Mouse (Mus musculus) brain, embryonic 14.5 days (tissue): ENCODE measurements at regions not wholly inside any gene's neighbourhood (a gene's known extent, or its start where the extent isn't known, plus 50 kb on each side); places are given as distances from the start of the nearest gene placed in this dataset.

ENCODE experiments used
- CTCF ChIP-seq: fragments of 200-500 bp; IDR thresholded peaks from 2 replicates; pipeline ENCODE4 v1.5.1; 2012; ENCODE audit warnings: inconsistent platforms, mild to moderate bottlenecking, moderate library complexity, borderline replicate concordance; ENCODE audit not compliant: insufficient read depth, insufficient read length; ENCODE audit errors: extremely low read depth
- POLR2A ChIP-seq: fragments of 200-500 bp; IDR thresholded peaks from 2 replicates; pipeline ENCODE4 v1.6.1; 2012; ENCODE audit warnings: mild to moderate bottlenecking, inconsistent platforms, borderline replicate concordance; ENCODE audit not compliant: poor library complexity, insufficient read depth, insufficient read length, severe bottlenecking; ENCODE audit errors: extremely low read depth

DNA sequence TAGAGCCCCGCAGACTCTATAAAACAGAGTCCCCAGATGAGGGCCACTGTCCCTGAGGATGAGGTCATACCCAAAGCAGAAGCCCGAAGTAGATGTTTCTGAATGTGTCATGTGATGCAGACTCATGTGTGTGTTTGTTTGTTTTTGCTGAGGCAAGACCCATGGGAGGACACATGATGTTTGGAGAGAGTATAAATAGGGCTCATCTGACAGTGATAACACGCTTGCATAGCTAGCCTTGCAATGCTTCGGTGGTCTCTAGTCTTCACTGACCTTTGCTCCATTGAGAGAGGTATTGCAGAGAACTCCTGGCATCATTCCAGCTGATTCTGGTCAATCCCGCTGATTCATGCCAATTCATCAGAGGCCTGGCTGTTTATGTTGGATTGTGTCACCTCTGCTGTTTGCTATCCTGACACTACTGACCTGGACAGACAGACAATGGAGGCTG, 368.1 kb downstream of the Phkb start:
- TF ChIP-seq POLR2A = no peak
- no peak for TF ChIP-seq CTCF
